22 mouse cellular contexts compared by ENCODE assay signal in genomic region chr7:98682821-98683220, GRCm38 (mm10). TPM values are rescaled to one million over a fixed set of nuclear protein-coding genes. Genes with fewer than 3 reads are reported as not detected.
DNase-seq lines count a peak whose midpoint lies in the region; ATAC-seq and TF ChIP-seq lines count a peak whose summit lies in the region.
"Had no signal": no experiment of that assay in that cellular context is flagged by ENCODE, and none has a peak within 500 bp of the region (broad histone marks: within the 10 kb centered on the region; RNA-seq: fewer than 3 reads in every experiment).

No protein-coding gene starts in this region.

- ATAC-seq in liver, postnatal 0 days, result no peak
- no peak for ATAC-seq in liver, embryonic 12.5 days
- ATAC-seq in forebrain, embryonic 14.5 days, result no peak
- ATAC-seq: forebrain, embryonic 15.5 days; intestine, embryonic 16.5 days; midbrain, embryonic 16.5 days had no signal

- H3K4me2 ChIP-seq in liver, postnatal 0 days (ENCODE audit: low read depth, low read length), result no peak overlapping the region
- no peak overlapping the region for H3K4me2 ChIP-seq in liver, embryonic 12.5 days
- H3K4me2 ChIP-seq in forebrain, embryonic 14.5 days (ENCODE audit: low read length), result no peak overlapping the region
- H3K4me2 ChIP-seq: forebrain, embryonic 15.5 days; heart, embryonic 15.5 days; hindbrain, embryonic 12.5 days had no signal

- peak; percentile 12; the same call in 1 of the 2 replicates for TF ChIP-seq CTCF in gastrocnemius, adult 2 months (IDR thresholded peaks at IDR 0.05)
- peak; percentile 31 for TF ChIP-seq CTCF in liver, postnatal 0 days (IDR thresholded peaks at IDR 0.05; ENCODE audit: low read depth)
- peak; percentile 52 for TF ChIP-seq CTCF in ES-Bruce4 (IDR thresholded peaks at IDR 0.05; ENCODE audit: low read depth, low read length)
- TF ChIP-seq CTCF in brain, embryonic 14.5 days (IDR thresholded peaks at IDR 0.05; ENCODE audit: borderline replicate concordance, extremely low read depth, insufficient read depth, insufficient read length), result peak; percentile 18; the same call in 1 of the 2 replicates

- H3K27me3 ChIP-seq in liver, postnatal 0 days (ENCODE audit: insufficient read depth, low read length), result no peaks in the 10 kb centered on the region
- peaks cover 18% of the 10 kb centered on the region for H3K27me3 ChIP-seq in liver, embryonic 12.5 days (replicated peaks)
- no peaks in the 10 kb centered on the region for H3K27me3 ChIP-seq in ES-Bruce4 (ENCODE audit: control insufficient read depth, insufficient read depth, low read length, poor library complexity, severe bottlenecking)
- H3K27me3 ChIP-seq in forebrain, embryonic 14.5 days (replicated peaks; ENCODE audit: control insufficient read depth, insufficient read depth, low read length), result no peaks in the 10 kb centered on the region
- H3K27me3 ChIP-seq: forebrain, embryonic 15.5 days; heart, embryonic 15.5 days had no signal

- no peak for TF ChIP-seq EP300 in liver, postnatal 0 days (IDR thresholded peaks at IDR 0.05; ENCODE audit: low read depth)
- TF ChIP-seq EP300 in ES-Bruce4 (IDR thresholded peaks at IDR 0.05; ENCODE audit: insufficient read depth, low read depth, low read length), result no peak

- no peaks in the 10 kb centered on the region for H3K36me3 ChIP-seq in liver, postnatal 0 days (replicated peaks; ENCODE audit: insufficient read depth, low read length)
- no peaks in the 10 kb centered on the region for H3K36me3 ChIP-seq in liver, embryonic 12.5 days
- no peaks in the 10 kb centered on the region for H3K36me3 ChIP-seq in ES-Bruce4 (ENCODE audit: control insufficient read depth, insufficient read depth, low read length, poor library complexity, severe bottlenecking)
- no peaks in the 10 kb centered on the region for H3K36me3 ChIP-seq in forebrain, embryonic 14.5 days (ENCODE audit: control insufficient read depth, insufficient read depth, low read length)
- H3K36me3 ChIP-seq: embryonic facial prominence, embryonic 10.5 days; forebrain, embryonic 15.5 days; heart, embryonic 15.5 days; hindbrain, embryonic 12.5 days; limb, embryonic 10.5 days had no signal

- H3K4me3 ChIP-seq in gastrocnemius, adult 2 months, result no peak overlapping the region
- H3K4me3 ChIP-seq in liver, postnatal 0 days (ENCODE audit: low read depth, low read length), result no peak overlapping the region
- H3K4me3 ChIP-seq in liver, embryonic 12.5 days, result no peak overlapping the region
- no peak overlapping the region for H3K4me3 ChIP-seq in ES-Bruce4 (ENCODE audit: low read depth, low read length)
- H3K4me3 ChIP-seq in forebrain, embryonic 14.5 days (ENCODE audit: low read depth, low read length), result no peak overlapping the region
- H3K4me3 ChIP-seq: embryonic facial prominence, embryonic 10.5 days; erythroblast, embryonic 14.5 days; forebrain, embryonic 15.5 days; heart, embryonic 15.5 days; hindbrain, embryonic 12.5 days; left cerebral cortex, adult 2 months; limb, embryonic 10.5 days had no signal

- H3K4me1 ChIP-seq in liver, postnatal 0 days (ENCODE audit: insufficient read depth), result no peaks in the 10 kb centered on the region
- H3K4me1 ChIP-seq in liver, embryonic 12.5 days, result no peaks in the 10 kb centered on the region
- H3K4me1 ChIP-seq in ES-Bruce4 (ENCODE audit: control insufficient read depth, insufficient read depth, low read length), result no peaks in the 10 kb centered on the region
- H3K4me1 ChIP-seq in forebrain, embryonic 14.5 days (ENCODE audit: control insufficient read depth, insufficient read depth, low read length), result no peaks in the 10 kb centered on the region

- no peak overlapping the region for H3K9ac ChIP-seq in liver, postnatal 0 days (replicated peaks)
- H3K9ac ChIP-seq in liver, embryonic 12.5 days, result no peak overlapping the region
- no peak overlapping the region for H3K9ac ChIP-seq in ES-Bruce4 (ENCODE audit: low read depth, poor library complexity, severe bottlenecking)
- no peak overlapping the region for H3K9ac ChIP-seq in forebrain, embryonic 14.5 days (ENCODE audit: low read length)
- H3K9ac ChIP-seq: forebrain, embryonic 15.5 days; heart, embryonic 15.5 days; hindbrain, embryonic 12.5 days had no signal

- intact Hi-C loops in gastrocnemius, adult 2 months (cut with DNase I), result no loop called here

- no peak overlapping the region for H3K27ac ChIP-seq in gastrocnemius, adult 2 months
- H3K27ac ChIP-seq in liver, postnatal 0 days (ENCODE audit: low read depth), result no peak overlapping the region
- H3K27ac ChIP-seq in liver, embryonic 12.5 days, result no peak overlapping the region
- H3K27ac ChIP-seq in ES-Bruce4 (ENCODE audit: insufficient read depth, low read length), result no peak overlapping the region
- H3K27ac ChIP-seq in forebrain, embryonic 14.5 days (ENCODE audit: low read depth, low read length), result no peak overlapping the region
- H3K27ac ChIP-seq: embryonic facial prominence, embryonic 10.5 days; forebrain, embryonic 15.5 days; heart, embryonic 15.5 days; hindbrain, embryonic 12.5 days; left cerebral cortex, adult 2 months; limb, embryonic 10.5 days; macrophage had no signal

- DNase-seq in gastrocnemius, adult 2 months, result no peak
- DNase-seq in gastrocnemius, postnatal 10 days, result no peak
- no peak for DNase-seq in liver, postnatal 0 days
- no peak for DNase-seq in brain, embryonic 14.5 days (ENCODE audit: low read depth)
- no peak for DNase-seq in urinary bladder, adult 18-20 months (ENCODE audit: low spot score in 2 of 2)
- no peak for DNase-seq in forebrain, embryonic 14.5 days (ENCODE audit: low spot score)
- DNase-seq: adrenal gland, adult 2 months; cerebellum, adult 18-20 months; heart, adult 18-20 months; kidney, postnatal 10 days had no signal

- WGBS in liver, postnatal 0 days (ENCODE audit: insufficient replicate concordance), result 88% methylated on average over 10 of the region's 10 CpGs
- 80% methylated on average over 10 of the region's 10 CpGs for WGBS in liver, embryonic 12.5 days (ENCODE audit: insufficient replicate concordance)
- 90% methylated on average over 10 of the region's 10 CpGs for WGBS in forebrain, embryonic 14.5 days

- no peaks in the 10 kb centered on the region for H3K9me3 ChIP-seq in liver, postnatal 0 days (ENCODE audit: low read length)
- H3K9me3 ChIP-seq in liver, embryonic 12.5 days (replicated peaks), result no peaks in the 10 kb centered on the region
- no peaks in the 10 kb centered on the region for H3K9me3 ChIP-seq in ES-Bruce4 (replicated peaks; ENCODE audit: control insufficient read depth, insufficient read depth, low read length, poor library complexity, severe bottlenecking)
- no peaks in the 10 kb centered on the region for H3K9me3 ChIP-seq in forebrain, embryonic 14.5 days (replicated peaks; ENCODE audit: control insufficient read depth, low read length)
- H3K9me3 ChIP-seq: embryonic facial prominence, embryonic 10.5 days; forebrain, embryonic 15.5 days; heart, embryonic 15.5 days; hindbrain, embryonic 12.5 days; limb, embryonic 10.5 days had no signal

- no peak for TF ChIP-seq POLR2A in ES-Bruce4 (IDR thresholded peaks at IDR 0.05; ENCODE audit: insufficient read depth, low read length)
- TF ChIP-seq POLR2A in brain, embryonic 14.5 days (IDR thresholded peaks at IDR 0.05; ENCODE audit: borderline replicate concordance, extremely low read depth, insufficient read depth, insufficient read length, poor library complexity, severe bottlenecking), result no peak

RNA-seq across cellular contexts. Expression of gene Thap12, which starts 20.1 kb away (rescaled TPM):
- total RNA-seq in gastrocnemius, adult 2 months (2021), result 100 to 1,000 TPM; 118 to 136 TPM
- total RNA-seq in gastrocnemius, postnatal 10 days (2021), result 10 to 100 TPM; 74.8 to 77.7 TPM
- 14.0 and 15.7 TPM in 2 replicates for polyA plus RNA-seq in liver, postnatal 0 days (2015; fragmentation: Nextera tagmentation; extraction: Ambion mirVana)
- polyA plus RNA-seq in liver, embryonic 12.5 days (2016; fragmentation: Nextera tagmentation; extraction: Ambion mirVana), result 27.7 and 28.9 TPM in 2 replicates
- polyA plus RNA-seq in ES-Bruce4 (2011; ENCODE audit: insufficient read depth, insufficient read length, low read depth, missing spikeins), result 28.1 and 36.7 TPM in 2 replicates
- 31.6 and 42.3 TPM in 2 replicates for polyA plus RNA-seq in brain, embryonic 14.5 days (2012; rRNA removed)
- polyA plus RNA-seq in forebrain, embryonic 14.5 days (2014; fragmentation: Nextera tagmentation; extraction: Ambion mirVana), result 42.5 and 48.3 TPM in 2 replicates

RNA-seq across cellular contexts. Expression of gene Emsy, which starts 26.2 kb away (rescaled TPM):
- total RNA-seq in gastrocnemius, adult 2 months (2021), result 10 to 100 TPM; 19.7 to 22.3 TPM
- total RNA-seq in gastrocnemius, postnatal 10 days (2021), result 10 to 100 TPM; 18.4 to 26.6 TPM
- polyA plus RNA-seq in liver, postnatal 0 days (2015; fragmentation: Nextera tagmentation; extraction: Ambion mirVana), result 3.4 and 3.7 TPM in 2 replicates
- 10.4 and 11.8 TPM in 2 replicates for polyA plus RNA-seq in liver, embryonic 12.5 days (2016; fragmentation: Nextera tagmentation; extraction: Ambion mirVana)
- polyA plus RNA-seq in ES-Bruce4 (2011; ENCODE audit: insufficient read depth, insufficient read length, low read depth, missing spikeins), result 61.2 and 66.5 TPM in 2 replicates
- polyA plus RNA-seq in brain, embryonic 14.5 days (2012; rRNA removed), result 43.8 and 66.7 TPM in 2 replicates
- polyA plus RNA-seq in forebrain, embryonic 14.5 days (2014; fragmentation: Nextera tagmentation; extraction: Ambion mirVana), result 49.4 and 55.7 TPM in 2 replicates
